Mouse (Mus musculus): Measurements from ENCODE around the gene Pnpla1.

Gene Pnpla1

DNA sequence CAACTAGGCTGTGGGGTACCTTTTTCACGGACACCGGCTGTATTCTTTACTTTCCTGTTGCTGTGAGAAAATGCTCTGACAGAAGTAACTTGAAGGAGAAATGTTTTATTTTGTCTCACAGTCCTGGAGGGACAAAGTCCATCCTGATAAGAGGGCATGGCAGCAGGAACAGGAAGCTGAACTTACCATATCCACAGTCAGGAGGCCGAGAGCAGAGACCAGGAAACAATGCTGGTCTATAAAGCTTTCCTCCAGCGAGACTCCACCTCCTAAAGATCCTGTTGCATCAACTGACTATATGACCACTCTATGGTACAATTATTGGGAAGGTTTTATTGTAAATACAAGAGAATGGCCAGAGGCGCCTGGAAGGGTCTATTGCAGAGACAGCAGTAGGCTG is 14.5 kb upstream of the Pnpla1 start:
- DNase-seq (ENCODE audit: low read depth): no peak

DNA sequence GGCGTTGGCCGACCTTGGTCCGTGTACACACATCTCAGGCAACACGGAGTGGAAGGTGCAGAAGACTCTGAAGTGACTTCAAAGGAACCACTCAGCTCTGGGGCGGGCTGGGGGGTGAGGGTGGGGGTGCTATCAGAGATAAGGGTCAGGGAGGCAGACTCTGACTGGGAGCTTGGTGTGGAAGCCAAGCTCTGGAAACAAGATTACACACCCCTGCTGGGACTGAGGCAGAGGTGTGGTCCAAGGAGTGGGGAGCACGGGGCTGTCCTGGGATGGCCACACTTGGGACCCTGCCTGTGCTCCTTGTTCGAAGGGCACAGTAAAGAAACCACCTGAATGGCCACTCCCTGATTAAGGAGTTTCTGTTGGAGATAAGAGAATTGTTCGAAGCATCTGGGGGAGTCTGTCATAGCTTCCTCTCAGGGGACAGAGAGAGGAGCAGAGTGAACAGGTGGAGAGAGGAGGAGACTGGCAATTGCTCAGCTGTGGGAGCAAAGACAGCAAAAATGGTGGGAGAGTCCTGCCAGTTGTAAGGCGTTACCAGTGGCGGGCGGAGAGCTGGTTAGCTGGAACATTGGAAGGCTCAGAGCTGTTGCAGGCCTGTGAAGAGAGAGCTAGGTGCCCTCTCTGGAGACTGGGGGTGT is 11.1 kb upstream of the Pnpla1 start:
- DNase-seq (ENCODE audit: low read depth): no peak

DNA sequence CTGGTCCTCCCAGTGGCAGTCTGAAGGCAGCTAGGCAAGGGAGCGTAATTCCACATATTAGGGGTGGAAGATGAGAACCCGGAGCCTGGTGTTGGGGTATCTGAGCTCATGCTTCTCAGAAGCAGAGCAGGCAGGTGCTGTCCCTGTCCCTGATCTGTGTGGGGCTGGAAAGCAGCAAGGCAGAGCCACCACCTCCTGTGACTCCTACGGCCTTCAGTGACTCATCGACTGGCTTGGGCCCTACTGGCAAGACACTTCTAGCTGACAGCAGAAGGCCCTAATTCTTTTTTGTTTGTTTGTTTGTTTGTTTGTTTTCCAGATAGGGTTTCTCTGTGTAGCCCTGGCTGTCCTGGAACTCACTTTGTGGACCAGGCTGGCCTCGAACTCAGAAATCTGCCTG is 7.7 kb upstream of the Pnpla1 start:
- DNase-seq (ENCODE audit: low read depth): no peak

- no peak for DNase-seq (ENCODE audit: low read depth)
Observed at GRCm38 (mm10) chr17:28854377-28854776, 3.8 kb upstream of the Pnpla1 start.

GRCm38 (mm10) chr17:28855166-28855885 is 2.9 kb upstream of the Pnpla1 start:
- DNase-seq (ENCODE audit: low read depth): peak; percentile 74

- DNase-seq (ENCODE audit: low read depth): no peak
Observed at GRCm38 (mm10) chr17:28856030-28856429, 2.2 kb upstream of the Pnpla1 start.

GRCm38 (mm10) chr17:28863926-28864325 is 5.7 kb downstream of the Pnpla1 start:
- no peak for DNase-seq (ENCODE audit: low read depth)

GRCm38 (mm10) chr17:28864464-28864863 is 6.3 kb downstream of the Pnpla1 start:
- DNase-seq (ENCODE audit: low read depth): no peak

DNA sequence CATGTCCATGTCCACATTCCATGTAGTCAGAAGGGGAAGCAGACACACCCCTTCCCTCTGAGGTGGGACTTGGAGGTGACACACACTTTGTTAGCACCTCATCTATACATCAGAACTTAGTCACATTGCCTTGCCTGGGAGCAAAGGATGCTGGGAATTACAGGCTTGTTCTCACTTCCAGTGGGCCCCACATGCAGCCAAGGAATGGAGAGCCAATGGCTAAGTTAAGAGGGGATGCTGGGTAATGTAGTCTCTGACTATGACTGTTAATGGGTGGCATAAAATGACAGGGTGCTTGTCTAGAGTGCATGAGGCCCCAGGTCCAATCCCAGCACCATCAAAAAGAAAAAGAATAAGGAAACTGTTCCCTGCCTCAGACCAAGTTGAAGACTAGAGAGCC is 8.7 kb downstream of the Pnpla1 start:
- no peak for DNase-seq (ENCODE audit: low read depth)

- no peak for DNase-seq (ENCODE audit: low read depth)
Observed at GRCm38 (mm10) chr17:28867381-28867780, 9.2 kb downstream of the Pnpla1 start.

- no peak for DNase-seq (ENCODE audit: low read depth)
Observed at GRCm38 (mm10) chr17:28869412-28870110, 11.3 kb downstream of the Pnpla1 start.

DNA sequence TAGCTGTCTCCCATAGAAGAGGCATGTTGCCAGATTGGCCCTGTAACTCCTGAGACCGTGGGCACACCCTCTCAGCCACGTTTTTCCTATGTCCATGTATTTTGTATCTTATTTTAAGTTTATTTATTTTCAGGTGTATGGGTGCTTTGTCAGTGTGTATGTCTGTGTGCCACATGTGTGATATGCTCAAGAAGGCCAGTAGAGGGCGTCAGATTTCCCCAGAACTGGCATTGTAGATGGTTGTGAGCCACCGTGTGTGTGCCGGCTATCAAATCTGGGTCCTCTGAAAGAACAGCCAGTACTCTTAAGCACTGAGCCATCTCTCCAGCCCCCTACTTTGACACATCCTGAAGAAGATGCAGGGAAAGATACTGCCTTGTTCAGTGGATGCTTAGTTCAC is 12.2 kb downstream of the Pnpla1 start:
- DNase-seq (ENCODE audit: low read depth): no peak

GRCm38 (mm10) chr17:28871831-28872230 is 13.6 kb downstream of the Pnpla1 start:
- no peak for DNase-seq (ENCODE audit: low read depth)

- DNase-seq (ENCODE audit: low read depth): no peak
Observed at GRCm38 (mm10) chr17:28872322-28872721, 14.1 kb downstream of the Pnpla1 start.

DNA sequence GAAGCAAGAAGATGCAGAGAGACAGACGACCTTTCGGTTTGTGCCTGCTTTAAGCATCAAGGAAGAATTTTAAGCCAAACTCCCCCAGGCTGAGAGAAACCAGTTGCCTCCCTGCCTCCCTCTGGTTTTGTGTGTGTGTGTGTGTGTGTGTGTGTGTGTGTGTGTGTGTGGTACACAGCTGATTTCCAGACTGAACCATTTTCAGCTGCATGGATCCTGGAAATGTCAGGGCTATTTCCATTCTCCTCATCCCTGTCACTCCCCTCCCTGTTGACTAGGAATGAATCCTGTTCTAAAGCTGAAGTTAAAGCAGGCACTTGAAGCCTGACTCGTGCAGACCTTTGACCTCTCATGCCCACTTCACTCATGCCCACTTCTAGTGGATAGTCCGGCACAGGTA is 16.0 kb downstream of the Pnpla1 start:
- no peak for DNase-seq (ENCODE audit: low read depth)

- no peak for DNase-seq (ENCODE audit: low read depth)
Observed at GRCm38 (mm10) chr17:28874825-28875224, 16.6 kb downstream of the Pnpla1 start.

- no peak for DNase-seq (ENCODE audit: low read depth)
Observed at GRCm38 (mm10) chr17:28875316-28875715, 17.1 kb downstream of the Pnpla1 start.

DNA sequence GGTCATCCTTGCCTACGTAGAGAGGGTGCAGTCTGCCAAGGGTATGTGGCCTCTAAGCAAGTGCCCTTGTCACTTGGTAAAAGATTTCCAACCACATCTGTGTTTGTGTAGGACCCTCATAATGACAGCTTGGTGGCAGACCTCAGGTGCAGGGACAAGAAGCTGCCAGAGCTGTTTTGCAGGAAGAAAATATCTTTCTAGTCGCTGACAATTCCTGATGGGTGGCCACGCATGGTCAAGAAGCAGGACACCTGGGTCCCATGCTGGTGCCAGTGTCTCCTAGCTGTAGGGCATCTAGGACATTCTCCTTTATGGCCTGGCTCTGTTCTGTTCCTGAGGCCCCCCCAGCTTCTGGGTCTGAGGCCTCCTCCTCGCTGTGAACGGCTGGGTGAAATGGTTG is 18.1 kb downstream of the Pnpla1 start:
- no peak for DNase-seq (ENCODE audit: low read depth)

GRCm38 (mm10) chr17:28876821-28877220 is 18.6 kb downstream of the Pnpla1 start:
- no peak for DNase-seq (ENCODE audit: low read depth)

- DNase-seq (ENCODE audit: low read depth): peak; percentile 83
Observed at GRCm38 (mm10) chr17:28879931-28880391, 21.8 kb downstream of the Pnpla1 start.

DNA sequence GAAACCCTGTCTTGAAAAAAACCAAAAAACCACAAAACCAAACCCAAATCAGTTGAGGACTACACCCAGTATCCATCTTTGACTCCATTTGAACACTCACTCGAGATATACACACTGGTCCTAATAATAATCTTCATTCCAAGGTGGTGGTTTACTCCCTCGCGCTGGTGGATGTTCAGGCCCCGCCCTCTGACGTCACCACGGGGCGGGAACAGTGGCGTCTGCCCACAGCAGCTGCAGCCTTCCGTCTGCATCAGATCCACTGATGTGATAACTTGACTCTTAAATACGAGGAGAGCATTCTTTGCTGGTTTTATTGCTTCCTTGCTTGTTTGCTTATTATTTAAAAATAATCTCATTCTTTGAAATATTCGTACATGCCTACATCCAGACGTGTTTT is 24.1 kb downstream of the Pnpla1 start:
- DNase-seq (ENCODE audit: low read depth): peak; percentile 92

DNA sequence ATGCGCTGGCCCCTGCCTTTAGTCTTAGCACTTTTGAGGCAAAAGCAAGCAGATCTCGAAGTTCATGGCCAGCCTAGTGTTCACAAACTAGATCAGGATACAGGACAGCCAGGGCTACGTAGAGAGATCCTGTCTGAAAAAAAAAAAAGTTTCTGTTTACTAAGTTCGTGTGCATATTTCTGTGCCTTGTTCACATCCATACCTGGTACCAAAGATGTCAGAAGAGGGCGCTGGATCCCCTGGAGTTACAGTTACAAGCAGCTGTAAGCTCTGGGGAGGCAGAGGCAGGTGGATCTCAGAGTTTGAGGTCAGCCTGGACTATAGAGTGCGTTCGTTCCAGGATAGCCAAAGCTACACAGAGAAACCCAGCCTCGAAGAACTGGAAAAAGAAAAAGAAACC is 24.6 kb downstream of the Pnpla1 start:
- DNase-seq (ENCODE audit: low read depth): peak; percentile 75

- DNase-seq (ENCODE audit: low read depth): no peak
Observed at GRCm38 (mm10) chr17:28883941-28884516, 25.8 kb downstream of the Pnpla1 start.

Measured in induced T-regulatory cell, adult 2 months (primary cell).